In the genomic region with DNA sequence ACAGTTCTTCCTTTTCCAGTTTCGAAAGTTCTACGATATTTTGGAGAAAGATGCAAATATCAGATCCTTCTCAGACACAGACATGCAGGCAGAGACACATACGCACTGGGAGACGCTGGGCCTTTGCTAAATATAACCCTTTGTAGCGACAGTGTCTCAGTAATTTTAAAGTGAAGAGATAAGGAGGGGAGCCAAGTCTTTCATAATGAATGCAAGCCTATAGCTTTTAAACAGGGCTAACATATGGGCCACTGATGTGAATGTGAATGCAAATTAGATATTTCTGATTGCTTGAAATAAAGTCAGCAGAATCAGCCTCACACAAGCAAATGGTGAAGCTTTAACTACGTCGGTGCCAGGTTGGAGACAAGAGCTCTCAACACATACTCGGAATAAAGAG, we compare ENCODE assay signal across 9 mouse cellular contexts. TPM values are rescaled to one million over a fixed set of nuclear protein-coding genes. Genes with fewer than 3 reads are reported as not detected.
DNase-seq lines count a peak whose midpoint lies in the region; ATAC-seq and TF ChIP-seq lines count a peak whose summit lies in the region.
"Had no signal": no experiment of that assay in that cellular context is flagged by ENCODE, and none has a peak within 500 bp of the region (broad histone marks: within the 10 kb centered on the region; RNA-seq: fewer than 3 reads in every experiment).

No protein-coding gene starts in this region.

- H3K4me2 ChIP-seq in forebrain, embryonic 12.5 days: peak overlapping the region; percentile 34
- H3K4me2 ChIP-seq in hindbrain, postnatal 0 days (ENCODE audit: low read depth, low read length): no peak overlapping the region
- H3K4me2 ChIP-seq: lung, embryonic 15.5 days had no signal

- H3K9me3 ChIP-seq in forebrain, embryonic 12.5 days: no peaks in the 10 kb centered on the region
- no peaks in the 10 kb centered on the region for H3K9me3 ChIP-seq in hindbrain, postnatal 0 days (ENCODE audit: low read length)
- H3K9me3 ChIP-seq: lung, embryonic 15.5 days had no signal

- H3K27ac ChIP-seq in forebrain, embryonic 12.5 days: peak overlapping the region; percentile 91
- H3K27ac ChIP-seq in hindbrain, postnatal 0 days: peak overlapping the region; percentile 75
- H3K27ac ChIP-seq in olfactory bulb, adult 2 months (ENCODE audit: insufficient read depth, low read depth, low read length): 0 out of 2 replicates have a peak overlapping the region, but pooled peaks have one; percentile 17
- H3K27ac ChIP-seq: lung, embryonic 15.5 days had no signal

- no peak for TF ChIP-seq POLR2A in olfactory bulb, adult 2 months (IDR thresholded peaks at IDR 0.05; ENCODE audit: insufficient read depth, low read depth, low read length)

- no peak for TF ChIP-seq CTCF in hindbrain, postnatal 0 days (IDR thresholded peaks at IDR 0.05; ENCODE audit: low read depth)
- no peak for TF ChIP-seq CTCF in olfactory bulb, adult 2 months (IDR thresholded peaks at IDR 0.05; ENCODE audit: insufficient read depth, low read depth, low read length)

- peak; percentile 60 for ATAC-seq in forebrain, embryonic 12.5 days (ENCODE audit: low FRiP score)
- peak; percentile 55 for ATAC-seq in hindbrain, postnatal 0 days

- WGBS in forebrain, embryonic 12.5 days: 33% methylated on average over 8 of the region's 8 CpGs
- 31% methylated on average over 8 of the region's 8 CpGs for WGBS in hindbrain, postnatal 0 days
- 34% methylated on average over 8 of the region's 8 CpGs for WGBS in olfactory bulb, adult 2 months

- no peak overlapping the region for H3K9ac ChIP-seq in forebrain, embryonic 12.5 days
- H3K9ac ChIP-seq in hindbrain, postnatal 0 days (replicated peaks; ENCODE audit: low read length): no peak overlapping the region
- H3K9ac ChIP-seq: lung, embryonic 15.5 days had no signal

- peak; percentile 65 for DNase-seq in left cerebral cortex, adult 11 months (ENCODE audit: low spot score)
- DNase-seq in left cerebral cortex, adult 18-20 months (ENCODE audit: low spot score in 2 of 2): no peak
- no peak for DNase-seq in hindbrain, postnatal 0 days (ENCODE audit: low spot score)
- DNase-seq in adrenal gland, postnatal 4 days (ENCODE audit: low spot score in 2 of 2): no peak
- DNase-seq in T-cell, adult 2 months (ENCODE audit: low spot score): no peak
- no peak for DNase-seq in adrenal gland, postnatal 25 days

- no peaks in the 10 kb centered on the region for H3K27me3 ChIP-seq in forebrain, embryonic 12.5 days
- H3K27me3 ChIP-seq in hindbrain, postnatal 0 days (ENCODE audit: insufficient read depth, low read length): no peaks in the 10 kb centered on the region
- H3K27me3 ChIP-seq: lung, embryonic 15.5 days had no signal

- no peaks in the 10 kb centered on the region for H3K36me3 ChIP-seq in forebrain, embryonic 12.5 days (replicated peaks)
- H3K36me3 ChIP-seq in hindbrain, postnatal 0 days (ENCODE audit: insufficient read depth, low read length): no peaks in the 10 kb centered on the region
- H3K36me3 ChIP-seq: lung, embryonic 15.5 days had no signal

- no peak overlapping the region for H3K4me3 ChIP-seq in forebrain, embryonic 12.5 days (replicated peaks)
- H3K4me3 ChIP-seq in hindbrain, postnatal 0 days (ENCODE audit: low read length): no peak overlapping the region
- H3K4me3 ChIP-seq in olfactory bulb, adult 2 months (ENCODE audit: insufficient read depth, low read depth, low read length): no peak overlapping the region
- H3K4me3 ChIP-seq: lung, embryonic 15.5 days had no signal

- H3K4me1 ChIP-seq in forebrain, embryonic 12.5 days: peaks cover 19% of the 10 kb centered on the region
- no peaks in the 10 kb centered on the region for H3K4me1 ChIP-seq in hindbrain, postnatal 0 days (ENCODE audit: insufficient read depth, low read length)
- peaks cover 6% of the 10 kb centered on the region for H3K4me1 ChIP-seq in olfactory bulb, adult 2 months (ENCODE audit: control insufficient read depth, insufficient read depth, low read length)

RNA-seq across cellular contexts. Expression of a gene that starts 44.2 kb away (rescaled TPM):
- total RNA-seq in left cerebral cortex, adult 18-20 months (2021): 1 to 10 TPM in 1 of 2 experiments, under 1 TPM in 1; 0.84 to 1.4 TPM
- polyA plus RNA-seq in forebrain, embryonic 12.5 days (2016; fragmentation: Nextera tagmentation; extraction: Ambion mirVana): 0.06 and 0.08 TPM in 2 replicates
- total RNA-seq in hindbrain, postnatal 0 days (2014; rRNA removed): 0.14 TPM in 1 of 2 replicates, not detected in the other
- polyA plus RNA-seq in hindbrain, postnatal 0 days (2015; fragmentation: Nextera tagmentation; extraction: Ambion mirVana): 0.09 and 0.10 TPM in 2 replicates
- not detected in 2 replicates for polyA plus RNA-seq in olfactory bulb, adult 2 months (2012; ENCODE audit: insufficient read depth, insufficient read length, low replicate concordance, missing spikeins)
- total RNA-seq in adrenal gland, postnatal 4 days (2021): not detected
- total RNA-seq in adrenal gland, postnatal 25 days (2021): 0.21 and 0.76 TPM in 2 replicates

Comparison
In these comparisons a context has a peak if more than half of its experiments do, and no peak if none do; other contexts are left out.
1. H3K27ac ChIP-seq: peak in every context shown above with its lines; median percentile 91 in forebrain, embryonic 12.5 days; 75 in hindbrain, postnatal 0 days; 17 in olfactory bulb, adult 2 months.